Mouse (Mus musculus): ENCODE data around the gene Pde8b. TPM values are rescaled to one million over a fixed set of nuclear protein-coding genes. Genes with fewer than 3 reads are reported as not detected.
"Not testable (repeated sequence)": the region's sequence is repeated elsewhere in the genome, so short reads cannot be mapped to it uniquely, and the experiment has no call there.

Pde8b gene
- polyA plus RNA-seq, 1 experiment: 6.2 TPM

GRCm38 (mm10) chr13:95255083-95255482, 4.9 kb upstream of the Pde8b start:
- no peak for DNase-seq (ENCODE audit: low read depth)
- TF ChIP-seq CTCF (IDR thresholded peaks at IDR 0.05; ENCODE audit: borderline replicate concordance, extremely low read depth, insufficient read depth, insufficient read length) (no peak), POLR2A (IDR thresholded peaks at IDR 0.05; ENCODE audit: borderline replicate concordance, extremely low read depth, insufficient read depth, insufficient read length, poor library complexity, severe bottlenecking) (no peak)

- no peak for TF ChIP-seq CTCF (IDR thresholded peaks at IDR 0.05; ENCODE audit: borderline replicate concordance, extremely low read depth, insufficient read depth, insufficient read length)
- TF ChIP-seq POLR2A (IDR thresholded peaks at IDR 0.05; ENCODE audit: borderline replicate concordance, extremely low read depth, insufficient read depth, insufficient read length, poor library complexity, severe bottlenecking): no peak
- DNase-seq (ENCODE audit: low read depth): no peak
Measured at GRCm38 (mm10) chr13:95243026-95243425, 7.1 kb downstream of the Pde8b start.

GRCm38 (mm10) chr13:95237488-95237887, 12.6 kb downstream of the Pde8b start:
- no peak for TF ChIP-seq CTCF (IDR thresholded peaks at IDR 0.05; ENCODE audit: borderline replicate concordance, extremely low read depth, insufficient read depth, insufficient read length)
- TF ChIP-seq POLR2A (IDR thresholded peaks at IDR 0.05; ENCODE audit: borderline replicate concordance, extremely low read depth, insufficient read depth, insufficient read length, poor library complexity, severe bottlenecking): no peak
- DNase-seq (ENCODE audit: low read depth): no peak

- TF ChIP-seq CTCF (IDR thresholded peaks at IDR 0.05; ENCODE audit: borderline replicate concordance, extremely low read depth, insufficient read depth, insufficient read length) (no peak), POLR2A (IDR thresholded peaks at IDR 0.05; ENCODE audit: borderline replicate concordance, extremely low read depth, insufficient read depth, insufficient read length, poor library complexity, severe bottlenecking) (no peak)
- DNase-seq (ENCODE audit: low read depth): no peak
Measured at GRCm38 (mm10) chr13:95235261-95235660, 14.9 kb downstream of the Pde8b start.

- no peak for DNase-seq (ENCODE audit: low read depth)
- TF ChIP-seq POLR2A (IDR thresholded peaks at IDR 0.05; ENCODE audit: borderline replicate concordance, extremely low read depth, insufficient read depth, insufficient read length, poor library complexity, severe bottlenecking) (no peak), CTCF (IDR thresholded peaks at IDR 0.05; ENCODE audit: borderline replicate concordance, extremely low read depth, insufficient read depth, insufficient read length) (no peak)
Measured at GRCm38 (mm10) chr13:95231366-95232138, 18.6 kb downstream of the Pde8b start.

GRCm38 (mm10) chr13:95230326-95230725, 19.8 kb downstream of the Pde8b start:
- DNase-seq (ENCODE audit: low read depth): no peak
- no peak for TF ChIP-seq POLR2A (IDR thresholded peaks at IDR 0.05; ENCODE audit: borderline replicate concordance, extremely low read depth, insufficient read depth, insufficient read length, poor library complexity, severe bottlenecking)
- TF ChIP-seq CTCF (IDR thresholded peaks at IDR 0.05; ENCODE audit: borderline replicate concordance, extremely low read depth, insufficient read depth, insufficient read length): no peak

GRCm38 (mm10) chr13:95224491-95224890, 25.6 kb downstream of the Pde8b start:
- DNase-seq (ENCODE audit: low read depth): no peak
- TF ChIP-seq CTCF (IDR thresholded peaks at IDR 0.05; ENCODE audit: borderline replicate concordance, extremely low read depth, insufficient read depth, insufficient read length) (no peak), POLR2A (IDR thresholded peaks at IDR 0.05; ENCODE audit: borderline replicate concordance, extremely low read depth, insufficient read depth, insufficient read length, poor library complexity, severe bottlenecking) (no peak)

GRCm38 (mm10) chr13:95223427-95223772, 26.7 kb downstream of the Pde8b start:
- DNase-seq (ENCODE audit: low read depth): no peak
- no peak for TF ChIP-seq POLR2A (IDR thresholded peaks at IDR 0.05; ENCODE audit: borderline replicate concordance, extremely low read depth, insufficient read depth, insufficient read length, poor library complexity, severe bottlenecking)
- TF ChIP-seq CTCF (IDR thresholded peaks at IDR 0.05; ENCODE audit: borderline replicate concordance, extremely low read depth, insufficient read depth, insufficient read length): no peak

- DNase-seq (ENCODE audit: low read depth): peak; percentile 39
- TF ChIP-seq POLR2A (IDR thresholded peaks at IDR 0.05; ENCODE audit: borderline replicate concordance, extremely low read depth, insufficient read depth, insufficient read length, poor library complexity, severe bottlenecking) (no peak), CTCF (IDR thresholded peaks at IDR 0.05; ENCODE audit: borderline replicate concordance, extremely low read depth, insufficient read depth, insufficient read length) (no peak)
Measured at GRCm38 (mm10) chr13:95222569-95223426, 27.3 kb downstream of the Pde8b start.

GRCm38 (mm10) chr13:95221882-95222568, 28.1 kb downstream of the Pde8b start:
- peak; percentile 44 for DNase-seq (ENCODE audit: low read depth)
- TF ChIP-seq CTCF (IDR thresholded peaks at IDR 0.05; ENCODE audit: borderline replicate concordance, extremely low read depth, insufficient read depth, insufficient read length) (no peak), POLR2A (IDR thresholded peaks at IDR 0.05; ENCODE audit: borderline replicate concordance, extremely low read depth, insufficient read depth, insufficient read length, poor library complexity, severe bottlenecking) (no peak)

GRCm38 (mm10) chr13:95215661-95216170, 34.4 kb downstream of the Pde8b start:
- not testable (repeated sequence) for DNase-seq (ENCODE audit: low read depth)

Data from brain, embryonic 14.5 days (tissue).